ENCODE assay signal across 30 mouse cellular contexts in genomic region chr15:74294691-74295090, GRCm38 (mm10).
DNase-seq lines count a peak whose midpoint lies in the region; ATAC-seq lines count a peak whose summit lies in the region.
"Had no signal": no experiment of that assay in that cellular context is flagged by ENCODE, and none has a peak within 500 bp of the region (broad histone marks: within the 10 kb centered on the region; RNA-seq: fewer than 3 reads in every experiment).

No protein-coding gene starts in this region.

- H3K27me3 ChIP-seq in forebrain, embryonic 15.5 days = no peaks in the 10 kb centered on the region
- H3K27me3 ChIP-seq in forebrain, embryonic 12.5 days = no peaks in the 10 kb centered on the region
- no peaks in the 10 kb centered on the region for H3K27me3 ChIP-seq in midbrain, embryonic 14.5 days (ENCODE audit: control insufficient read depth, insufficient read depth, low read length)
- no peaks in the 10 kb centered on the region for H3K27me3 ChIP-seq in midbrain, embryonic 10.5 days (ENCODE audit: low read depth, poor library complexity, severe bottlenecking)
- no peaks in the 10 kb centered on the region for H3K27me3 ChIP-seq in embryonic facial prominence, embryonic 14.5 days (replicated peaks; ENCODE audit: control insufficient read depth, insufficient read depth, low read length)
- H3K27me3 ChIP-seq: embryonic facial prominence, embryonic 13.5 days; heart, embryonic 12.5 days; limb, embryonic 15.5 days; liver, embryonic 13.5 days had no signal

- peaks cover 9% of the 10 kb centered on the region; the same call in 1 of the 2 replicates for H3K4me1 ChIP-seq in forebrain, embryonic 15.5 days
- H3K4me1 ChIP-seq in forebrain, embryonic 12.5 days = peaks cover 15% of the 10 kb centered on the region; the same call in 1 of the 2 replicates
- peaks cover 13% of the 10 kb centered on the region for H3K4me1 ChIP-seq in midbrain, embryonic 14.5 days (ENCODE audit: control insufficient read depth, insufficient read depth, low read length)
- peaks cover 16% of the 10 kb centered on the region for H3K4me1 ChIP-seq in midbrain, embryonic 10.5 days
- H3K4me1 ChIP-seq in embryonic facial prominence, embryonic 14.5 days (ENCODE audit: control insufficient read depth, insufficient read depth, low read length) = no peaks in the 10 kb centered on the region
- H3K4me1 ChIP-seq: limb, embryonic 15.5 days; liver, embryonic 13.5 days had no signal

- 53% methylated on average over 10 of the region's 10 CpGs for WGBS in forebrain, embryonic 15.5 days
- 70% methylated on average over 10 of the region's 10 CpGs for WGBS in forebrain, embryonic 12.5 days
- WGBS in midbrain, embryonic 14.5 days = 73% methylated on average over 10 of the region's 10 CpGs
- 84% methylated on average over 10 of the region's 10 CpGs for WGBS in midbrain, embryonic 10.5 days
- 50% methylated on average over 10 of the region's 10 CpGs for WGBS in embryonic facial prominence, embryonic 14.5 days

- peak; percentile 26; the same call in 1 of the 2 replicates for ATAC-seq in forebrain, embryonic 15.5 days (replicated peaks)
- no peak for ATAC-seq in forebrain, embryonic 12.5 days (ENCODE audit: low FRiP score)
- no peak for ATAC-seq in midbrain, embryonic 14.5 days (ENCODE audit: low FRiP score, low TSS enrichment)
- no peak for ATAC-seq in embryonic facial prominence, embryonic 14.5 days (ENCODE audit: low read depth)
- ATAC-seq: forebrain, embryonic 14.5 days; intestine, postnatal 0 days; lung, postnatal 0 days; midbrain, embryonic 16.5 days had no signal

- H3K9me3 ChIP-seq in forebrain, embryonic 15.5 days = no peaks in the 10 kb centered on the region
- H3K9me3 ChIP-seq in forebrain, embryonic 12.5 days = no peaks in the 10 kb centered on the region
- H3K9me3 ChIP-seq in midbrain, embryonic 14.5 days (ENCODE audit: control insufficient read depth, low read length) = no peaks in the 10 kb centered on the region
- H3K9me3 ChIP-seq in midbrain, embryonic 10.5 days (replicated peaks) = no peaks in the 10 kb centered on the region
- H3K9me3 ChIP-seq in embryonic facial prominence, embryonic 14.5 days (ENCODE audit: control insufficient read depth, low read length) = no peaks in the 10 kb centered on the region
- H3K9me3 ChIP-seq: embryonic facial prominence, embryonic 13.5 days; heart, embryonic 12.5 days; limb, embryonic 15.5 days; liver, embryonic 13.5 days had no signal

- no peak overlapping the region for H3K27ac ChIP-seq in forebrain, embryonic 15.5 days (replicated peaks)
- no peak overlapping the region for H3K27ac ChIP-seq in forebrain, embryonic 12.5 days
- no peak overlapping the region for H3K27ac ChIP-seq in midbrain, embryonic 14.5 days (replicated peaks; ENCODE audit: low read depth, low read length)
- H3K27ac ChIP-seq in midbrain, embryonic 10.5 days (replicated peaks) = no peak overlapping the region
- H3K27ac ChIP-seq in embryonic facial prominence, embryonic 14.5 days (replicated peaks; ENCODE audit: low read depth, low read length) = no peak overlapping the region
- H3K27ac ChIP-seq: embryonic facial prominence, embryonic 13.5 days; heart, adult 2 months; limb, embryonic 15.5 days; liver, embryonic 13.5 days; macrophage had no signal

- no peak overlapping the region for H3K4me2 ChIP-seq in forebrain, embryonic 15.5 days (replicated peaks)
- no peak overlapping the region for H3K4me2 ChIP-seq in forebrain, embryonic 12.5 days
- no peak overlapping the region for H3K4me2 ChIP-seq in midbrain, embryonic 14.5 days (ENCODE audit: low read length)
- no peak overlapping the region for H3K4me2 ChIP-seq in embryonic facial prominence, embryonic 14.5 days (ENCODE audit: low read depth, low read length)
- H3K4me2 ChIP-seq: embryonic facial prominence, embryonic 13.5 days; heart, embryonic 12.5 days; limb, embryonic 15.5 days; liver, embryonic 13.5 days had no signal

- H3K36me3 ChIP-seq in forebrain, embryonic 15.5 days = no peaks in the 10 kb centered on the region
- no peaks in the 10 kb centered on the region for H3K36me3 ChIP-seq in forebrain, embryonic 12.5 days (replicated peaks)
- H3K36me3 ChIP-seq in midbrain, embryonic 14.5 days (ENCODE audit: control insufficient read depth, insufficient read depth, low read length) = no peaks in the 10 kb centered on the region
- H3K36me3 ChIP-seq in midbrain, embryonic 10.5 days = no peaks in the 10 kb centered on the region
- no peaks in the 10 kb centered on the region for H3K36me3 ChIP-seq in embryonic facial prominence, embryonic 14.5 days (ENCODE audit: control insufficient read depth, insufficient read depth, low read length)
- H3K36me3 ChIP-seq: embryonic facial prominence, embryonic 13.5 days; G1E; heart, embryonic 12.5 days; limb, embryonic 15.5 days; liver, embryonic 13.5 days had no signal

- no peak overlapping the region for H3K4me3 ChIP-seq in forebrain, embryonic 15.5 days
- no peak overlapping the region for H3K4me3 ChIP-seq in forebrain, embryonic 12.5 days (replicated peaks)
- no peak overlapping the region for H3K4me3 ChIP-seq in midbrain, embryonic 14.5 days (replicated peaks; ENCODE audit: low read depth, low read length)
- no peak overlapping the region for H3K4me3 ChIP-seq in midbrain, embryonic 10.5 days
- no peak overlapping the region for H3K4me3 ChIP-seq in embryonic facial prominence, embryonic 14.5 days (ENCODE audit: low read depth, low read length)
- H3K4me3 ChIP-seq: embryonic facial prominence, embryonic 13.5 days; erythroblast, embryonic 14.5 days; heart, adult 2 months; heart, embryonic 12.5 days; limb, embryonic 15.5 days; liver, embryonic 13.5 days had no signal

- peak; percentile 23 for DNase-seq in midbrain, embryonic 14.5 days
- no peak for DNase-seq in midbrain, embryonic 10.5 days (ENCODE audit: low spot score)
- DNase-seq in Muller cell, postnatal 12 days (ENCODE audit: inconsistent ontology term) = peak; percentile 4
- peak; percentile 10 for DNase-seq in embryonic facial prominence, embryonic 14.5 days (ENCODE audit: low spot score)
- DNase-seq in adrenal gland, adult (ENCODE audit: inconsistent age in 2 of 2, low spot score in 1 of 2) = no peak
- DNase-seq: adrenal gland, postnatal 25 days; cerebellum, adult 8-10 months; cerebellum, postnatal 36 days; heart, adult 2 months; heart, postnatal 4 days; kidney, adult 9 months; kidney, postnatal 10 days; layer of hippocampus, postnatal 36 days; left cerebral cortex, postnatal 4 days; liver, embryonic 13.5 days; lung, adult 18-20 months; thymus, adult 2 months; thymus, postnatal 36 days had no signal

- no peak overlapping the region for H3K9ac ChIP-seq in forebrain, embryonic 15.5 days (replicated peaks)
- H3K9ac ChIP-seq in forebrain, embryonic 12.5 days = no peak overlapping the region
- no peak overlapping the region for H3K9ac ChIP-seq in midbrain, embryonic 14.5 days (replicated peaks; ENCODE audit: low read length)
- H3K9ac ChIP-seq in embryonic facial prominence, embryonic 14.5 days (ENCODE audit: low read depth, low read length) = no peak overlapping the region
- H3K9ac ChIP-seq: embryonic facial prominence, embryonic 13.5 days; heart, embryonic 12.5 days; limb, embryonic 15.5 days; liver, embryonic 13.5 days had no signal

Comparison
In these comparisons a context has a peak if more than half of its experiments do, and no peak if none do; other contexts are left out.
1. DNase-seq: peak in midbrain, embryonic 14.5 days (single experiment), Muller cell, postnatal 12 days (single experiment) and embryonic facial prominence, embryonic 14.5 days (single experiment); none in midbrain, embryonic 10.5 days (single experiment) and adrenal gland, adult (0 of 2).